Mouse (Mus musculus) kidney, adult 2 months (tissue): ENCODE measurements around the gene Usp31. TPM values are rescaled to one million over a fixed set of nuclear protein-coding genes. Genes with fewer than 3 reads are reported as not detected.

Experiments used
- DNase-seq: peaks from one replicate; pipeline ENCODE4 v3.0.0; 2021
- H3K27ac ChIP-seq: fragments of 200-500 bp; 2 replicates; pipeline ENCODE4 v1.5.1; 2012; ENCODE audit warnings: low read depth, low read length, control low read depth, inconsistent platforms; ENCODE audit not compliant: insufficient read depth
- H3K27me3 ChIP-seq: fragments of 200-500 bp; replicated peaks from 2 replicates; pipeline ENCODE4 v1.6.1; 2012; ENCODE audit warnings: mild to moderate bottlenecking, moderate library complexity, low read length, inconsistent platforms; ENCODE audit not compliant: control insufficient read depth, insufficient read depth
- H3K36me3 ChIP-seq: fragments of 200-500 bp; 2 replicates; pipeline ENCODE4 v1.6.1; 2012; ENCODE audit warnings: mild to moderate bottlenecking, moderate library complexity, low read length, inconsistent platforms; ENCODE audit not compliant: control insufficient read depth, insufficient read depth
- H3K4me1 ChIP-seq: fragments of 200-500 bp; 2 replicates; pipeline ENCODE4 v1.6.1; 2011; ENCODE audit warnings: low read length; ENCODE audit not compliant: control insufficient read depth, insufficient read depth
- H3K4me3 ChIP-seq: fragments of 200-500 bp; 2 replicates; pipeline ENCODE4 v1.5.1; 2011; ENCODE audit warnings: mild to moderate bottlenecking, low read depth, low read length, control low read depth; ENCODE audit not compliant: insufficient read depth
- CTCF ChIP-seq: fragments of 200-500 bp; conservative IDR thresholded peaks from 2 replicates; pipeline ENCODE4 v1.5.1; 2011; ENCODE audit warnings: low read depth, mild to moderate bottlenecking, control low read depth, low read length, moderate library complexity, mixed read lengths; ENCODE audit not compliant: insufficient read depth, insufficient read length
- POLR2A ChIP-seq: fragments of 200-500 bp; IDR thresholded peaks from one replicate; pipeline ENCODE4 v1.6.1; 2011; ENCODE audit warnings: low read depth, low read length, control low read depth
- WGBS: fragments of 180-500 bp; shearing (Covaris S2); methylation state at CpG from one replicate; pipeline ENCODE4 v1.1.7; 2018; 5-methylcytosine and 5-hydroxymethylcytosine counted together
- polyA plus RNA-seq: library from polyadenylated mRNA; depleted of rRNA; stranded (reverse); fragments of >200 nt; gene quantifications from 2 replicates; pipeline ENCODE4 v1.2.3, GENCODE M21; 2012; rRNA removed

The Usp31 gene
- polyA plus RNA-seq = 3.7 and 5.8 TPM in 2 replicates

- H3K4me1 ChIP-seq = peaks cover 7% of the 10 kb centered on the region; the same call in 1 of the 2 replicates
- peak within 1 kb of the TSS; percentile 69 for H3K4me3 ChIP-seq
- peak; percentile 97 for DNase-seq
- no peak within 1 kb of the TSS for H3K27ac ChIP-seq
- no peak for TF ChIP-seq CTCF
- no peak for TF ChIP-seq POLR2A
- WGBS = 1% methylated on average over 78 of the region's 82 CpGs
- no peaks in the 10 kb centered on the region for H3K36me3 ChIP-seq
- no peaks in the 10 kb centered on the region for H3K27me3 ChIP-seq
Measured at GRCm38 (mm10) chr7:121707073-121707667, at the start of gene Usp31. Usp31 (minus strand) TSS chr7:121707253.

- DNase-seq = no peak
- TF ChIP-seq POLR2A (no peak), CTCF (no peak)
- H3K4me3 ChIP-seq = no peak overlapping the region
- 46% methylated on average over 8 of the region's 8 CpGs for WGBS
- H3K27ac ChIP-seq = no peak overlapping the region
- H3K27me3 ChIP-seq = no peaks in the 10 kb centered on the region
- H3K36me3 ChIP-seq = no peaks in the 10 kb centered on the region; the same call in 1 of the 2 replicates
- no peaks in the 10 kb centered on the region for H3K4me1 ChIP-seq
Measured at GRCm38 (mm10) chr7:121754748-121755147, 47.7 kb upstream of the Usp31 start.

- TF ChIP-seq CTCF (no peak), POLR2A (no peak)
- no peak for DNase-seq
- Histone ChIP-seq H3K27me3 (no peaks in the 10 kb centered on the region), H3K4me1 (no peaks in the 10 kb centered on the region), H3K4me3 (no peak overlapping the region), H3K36me3 (no peaks in the 10 kb centered on the region; the same call in 1 of the 2 replicates), H3K27ac (no peak overlapping the region)
- WGBS = 70% methylated on average over 5 of the region's 5 CpGs
Measured at GRCm38 (mm10) chr7:121750244-121750643, 43.2 kb upstream of the Usp31 start.

GRCm38 (mm10) chr7:121737511-121738415 is 30.7 kb upstream of the Usp31 start:
- H3K27ac ChIP-seq = peak overlapping the region; percentile 5; the same call in 1 of the 2 replicates
- no peak overlapping the region for H3K4me3 ChIP-seq
- peak; percentile 16 for DNase-seq
- TF ChIP-seq POLR2A (no peak), CTCF (no peak)
- no peaks in the 10 kb centered on the region for H3K4me1 ChIP-seq
- H3K27me3 ChIP-seq = no peaks in the 10 kb centered on the region
- 54% methylated on average over 29 of the region's 29 CpGs for WGBS
- no peaks in the 10 kb centered on the region for H3K36me3 ChIP-seq

GRCm38 (mm10) chr7:121734171-121734831 is 27.2 kb upstream of the Usp31 start, which contains the start of gene Scnn1g:
Scnn1g (plus strand) TSS chr7:121734479.
- Histone ChIP-seq H3K4me1 (no peaks in the 10 kb centered on the region), H3K36me3 (no peaks in the 10 kb centered on the region), H3K27me3 (no peaks in the 10 kb centered on the region), H3K27ac (peak within 1 kb of the TSS; percentile 8; the same call in 1 of the 2 replicates), H3K4me3 (peak within 1 kb of the TSS; percentile 26)
- peak; percentile 92 for DNase-seq
- WGBS = 2% methylated on average over 38 of the region's 38 CpGs
- TF ChIP-seq CTCF (peak; percentile 97), POLR2A (peak; percentile 30)

- WGBS = 12% methylated on average over 5 of the region's 5 CpGs
- TF ChIP-seq POLR2A (no peak), CTCF (no peak; the same call in 1 of the 2 replicates)
Measured at GRCm38 (mm10) chr7:121730225-121730624, 23.2 kb upstream of the Usp31 start.

More at GRCm38 (mm10) chr7:121730225-121730624, 23.2 kb upstream of the Usp31 start:
- H3K4me3 ChIP-seq = no peak overlapping the region
- H3K36me3 ChIP-seq = no peaks in the 10 kb centered on the region
- no peak overlapping the region for H3K27ac ChIP-seq
- no peaks in the 10 kb centered on the region for H3K27me3 ChIP-seq
- DNase-seq = peak; percentile 30
- H3K4me1 ChIP-seq = no peaks in the 10 kb centered on the region
